Mouse (Mus musculus): ENCODE measurements around the gene Arhgef26.

The Arhgef26 gene

DNA sequence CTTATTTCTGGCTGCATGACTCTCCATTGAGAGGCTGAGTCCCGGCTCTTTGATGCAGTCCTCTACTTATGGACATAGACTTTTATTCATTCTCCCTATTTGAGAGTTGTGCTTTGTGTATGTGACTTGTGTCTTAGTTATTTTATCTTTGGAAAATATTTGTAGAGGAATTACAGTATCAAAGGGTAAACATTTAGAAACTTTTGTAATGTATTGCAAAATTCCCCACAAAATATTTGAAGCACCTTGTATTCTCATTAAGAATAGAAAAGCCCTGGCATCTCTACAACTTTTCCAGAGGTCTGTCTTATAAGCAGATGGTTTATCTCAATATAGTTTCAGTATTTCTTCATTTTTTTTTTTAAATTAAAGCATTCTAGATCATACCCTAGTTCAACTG lies 44.7 kb downstream of the Arhgef26 start:
- no peak for DNase-seq (ENCODE audit: low read depth, low spot score)

GRCm38 (mm10) chr3:62392636-62393035 lies 54.5 kb downstream of the Arhgef26 start:
- no peak for DNase-seq (ENCODE audit: low read depth, low spot score)

DNA sequence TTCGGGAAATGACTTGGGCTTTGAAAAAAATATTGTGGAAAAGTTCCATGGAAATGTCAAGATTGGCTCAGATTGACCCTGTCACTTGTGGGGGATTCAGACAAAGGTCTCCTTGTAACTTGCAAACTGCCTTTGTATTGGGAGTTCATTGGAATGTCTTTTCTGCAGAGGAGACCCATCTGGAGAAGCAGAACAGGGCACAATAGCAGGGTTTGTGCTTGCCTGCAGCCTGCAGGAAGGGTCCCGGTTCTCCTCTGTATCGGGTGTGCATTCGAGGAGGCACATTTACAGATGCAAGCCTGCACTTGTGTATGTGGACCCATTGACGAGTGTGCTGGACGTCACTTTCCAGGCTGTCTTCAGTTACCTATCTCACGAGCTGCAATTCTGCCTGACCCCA lies 56.1 kb downstream of the Arhgef26 start:
- no peak for DNase-seq (ENCODE audit: low read depth, low spot score)

GRCm38 (mm10) chr3:62395368-62395767 lies 57.2 kb downstream of the Arhgef26 start:
- DNase-seq (ENCODE audit: low read depth, low spot score): no peak

DNA sequence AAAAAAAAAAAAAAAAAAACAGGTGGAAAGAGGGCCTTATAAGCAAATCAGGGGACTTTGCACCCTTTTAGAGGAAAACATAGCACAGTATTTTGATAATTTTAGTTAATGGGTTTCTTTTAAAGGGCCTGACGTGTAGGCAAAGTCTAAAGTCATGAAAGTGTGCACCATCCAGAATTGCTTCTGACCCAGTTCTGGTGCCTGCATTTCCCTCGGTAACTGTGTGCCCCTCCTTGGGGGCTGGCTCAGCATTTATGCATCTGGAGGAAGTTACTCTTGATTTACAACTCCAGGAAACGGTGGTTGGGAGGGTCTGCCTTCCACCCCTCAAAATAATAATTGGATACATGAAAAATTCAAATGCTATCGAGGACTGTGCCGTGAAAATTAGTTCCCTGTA lies 58.0 kb downstream of the Arhgef26 start:
- no peak for DNase-seq (ENCODE audit: low read depth, low spot score)

DNA sequence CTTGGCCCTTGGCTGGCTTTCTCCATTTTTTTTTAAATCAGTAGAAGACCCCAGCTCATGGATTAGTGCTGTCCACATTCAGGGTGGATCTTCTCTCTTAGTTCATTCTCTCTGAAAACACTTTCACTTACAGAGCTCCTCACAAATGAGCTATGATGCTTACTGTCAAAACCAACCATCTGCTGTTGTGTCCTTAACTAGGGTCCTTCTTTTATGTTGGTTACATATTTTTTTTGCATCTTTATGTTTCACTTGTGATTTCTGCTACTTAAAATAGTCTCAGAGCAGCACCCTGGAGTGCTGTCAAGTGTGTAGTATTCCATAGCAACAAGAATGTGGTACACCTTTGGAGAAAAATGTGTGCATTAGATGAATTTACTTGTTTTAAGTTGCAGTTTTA lies 60.0 kb downstream of the Arhgef26 start:
- no peak for DNase-seq (ENCODE audit: low read depth, low spot score)

GRCm38 (mm10) chr3:62399826-62400746 lies 61.9 kb downstream of the Arhgef26 start:
- DNase-seq (ENCODE audit: low read depth, low spot score): no peak

DNA sequence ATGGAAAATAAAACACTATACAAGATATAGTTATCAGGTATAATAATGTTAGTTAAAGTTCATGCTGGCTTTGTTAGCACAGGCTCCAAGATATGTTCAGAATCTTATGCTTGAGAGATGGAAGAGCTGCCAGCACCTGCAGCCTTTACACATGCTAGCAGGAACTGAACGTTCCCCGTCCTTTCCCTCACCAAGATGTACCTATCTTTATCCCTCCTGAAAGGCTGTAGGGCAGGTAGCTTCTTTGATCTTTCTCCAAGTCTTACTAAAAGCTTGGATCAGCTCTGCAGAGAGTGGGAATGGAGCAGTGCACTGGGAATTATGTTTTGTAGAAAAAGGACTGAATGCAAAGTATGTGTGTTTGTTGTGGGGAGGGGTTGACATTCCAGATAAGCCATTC lies 64.3 kb downstream of the Arhgef26 start:
- DNase-seq (ENCODE audit: low read depth, low spot score): no peak

GRCm38 (mm10) chr3:62404477-62405246 lies 66.5 kb downstream of the Arhgef26 start:
- DNase-seq (ENCODE audit: low read depth, low spot score): no peak

GRCm38 (mm10) chr3:62409555-62410182 lies 71.5 kb downstream of the Arhgef26 start:
- DNase-seq (ENCODE audit: low read depth, low spot score): no peak

GRCm38 (mm10) chr3:62410491-62410890 lies 72.3 kb downstream of the Arhgef26 start:
- DNase-seq (ENCODE audit: low read depth, low spot score): no peak

DNA sequence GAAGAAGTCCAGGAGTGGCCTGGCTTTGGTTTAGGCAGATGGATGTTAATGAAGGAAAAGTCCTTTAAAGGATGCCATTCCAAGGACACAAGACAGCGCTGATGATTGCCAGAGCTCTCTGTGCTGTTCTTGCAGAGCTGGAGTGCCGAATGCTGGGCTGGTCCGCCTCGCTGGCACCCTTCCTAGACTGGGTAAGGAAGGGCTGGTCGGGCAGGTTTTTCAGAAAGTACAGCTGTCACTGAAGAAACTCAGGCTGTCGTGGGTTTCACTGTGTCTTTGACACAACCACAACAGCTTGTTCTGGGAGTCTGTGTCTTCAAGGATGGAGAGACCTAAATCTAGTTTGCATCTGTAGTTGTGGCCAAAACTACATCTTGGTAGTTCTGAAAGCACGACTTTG lies 74.6 kb downstream of the Arhgef26 start:
- no peak for DNase-seq (ENCODE audit: low read depth, low spot score)

GRCm38 (mm10) chr3:62414926-62415325 lies 76.8 kb downstream of the Arhgef26 start:
- no peak for DNase-seq (ENCODE audit: low read depth, low spot score)

DNA sequence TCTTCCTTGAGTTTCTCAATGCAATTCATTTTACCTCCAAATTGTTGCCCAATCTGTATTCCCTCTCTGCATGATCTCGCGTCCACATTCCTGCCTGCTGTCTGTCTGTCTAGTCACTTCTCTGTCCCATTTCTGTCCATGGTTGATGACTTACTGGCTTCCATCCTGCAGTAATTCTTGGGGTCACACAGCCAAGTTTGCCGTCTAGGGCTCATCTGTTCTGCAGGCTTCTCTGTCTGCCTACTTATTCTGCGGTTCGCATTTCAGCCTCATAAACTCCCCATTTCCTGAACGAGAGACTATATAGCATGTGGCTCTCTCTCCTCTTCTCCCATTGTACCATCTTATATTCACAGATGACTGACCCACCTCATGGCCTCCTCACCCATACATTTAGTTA lies 79.3 kb downstream of the Arhgef26 start:
- DNase-seq (ENCODE audit: low read depth, low spot score): no peak

DNA sequence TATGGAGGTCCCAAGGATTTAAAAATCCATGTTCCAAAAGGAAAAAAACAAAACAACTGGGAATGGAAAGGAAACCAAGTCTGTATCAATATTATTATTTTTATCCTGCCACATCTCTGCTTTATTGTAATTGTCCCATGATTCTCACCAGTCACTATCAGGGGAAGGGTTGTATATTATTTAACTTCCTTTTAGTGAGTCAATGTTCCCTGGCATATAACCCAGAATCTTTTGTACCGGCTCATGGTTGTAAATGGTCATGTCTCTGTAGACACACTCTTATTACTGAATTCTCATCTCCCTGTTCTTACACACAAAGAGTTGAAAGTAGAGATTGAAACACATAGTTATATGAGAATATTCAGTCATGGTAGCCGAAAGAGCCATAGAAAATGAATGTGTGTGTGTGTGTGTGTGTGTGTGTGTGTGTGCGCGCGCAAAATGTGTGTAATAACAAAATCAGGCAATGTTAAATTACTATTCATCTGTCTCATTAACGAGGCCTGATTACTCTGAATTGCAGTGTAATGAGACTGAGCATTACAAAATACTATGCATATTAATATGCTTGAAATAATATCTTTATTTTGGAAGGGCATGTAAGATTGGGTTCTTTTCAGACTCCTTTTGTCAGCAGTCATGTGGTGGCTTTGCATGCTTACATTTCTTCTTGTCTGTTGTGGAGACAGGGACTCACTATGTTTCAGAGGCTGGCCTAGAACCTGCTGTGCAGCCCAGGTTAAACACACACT lies 80.4 kb downstream of the Arhgef26 start:
- DNase-seq (ENCODE audit: low read depth, low spot score): no peak

DNA sequence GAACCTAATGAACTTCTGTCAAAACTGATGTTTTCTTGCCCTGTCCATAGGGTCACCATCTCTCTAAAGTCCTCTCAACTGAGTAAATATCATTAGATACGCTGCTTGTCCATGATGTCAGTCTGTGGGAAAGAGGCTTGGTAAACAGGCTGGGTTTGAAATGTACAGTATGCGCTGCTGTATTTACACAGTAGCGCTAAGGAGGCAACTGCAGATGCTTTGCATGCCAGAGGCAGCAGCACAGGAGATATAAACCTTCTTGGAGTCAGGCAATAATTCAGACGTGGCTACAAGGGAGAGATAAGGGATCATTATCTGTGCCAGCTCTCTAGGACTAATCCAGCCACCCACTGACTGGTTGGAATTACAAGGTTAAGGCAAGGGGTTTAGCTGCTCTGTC lies 95.5 kb downstream of the Arhgef26 start:
- no peak for DNase-seq (ENCODE audit: low read depth, low spot score)

DNA sequence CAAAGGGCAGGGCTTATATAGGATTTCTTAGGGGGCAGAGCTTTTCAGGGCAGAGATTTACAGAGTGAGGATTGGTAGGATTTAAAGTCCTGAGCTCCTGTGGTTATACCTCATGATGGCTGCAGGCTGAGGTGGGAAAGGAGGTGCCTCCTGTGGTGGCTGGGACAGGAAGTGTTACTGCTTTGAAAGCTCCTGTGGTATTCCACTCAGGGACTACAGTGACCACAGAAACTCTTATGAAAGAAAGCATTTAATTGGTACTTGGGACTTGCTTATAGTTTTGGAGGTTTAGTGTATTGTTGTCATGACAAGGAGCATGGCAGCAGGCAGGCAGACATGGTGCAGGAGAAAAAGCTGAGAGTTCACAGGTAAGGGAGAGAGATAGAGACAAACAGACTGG lies 97.8 kb downstream of the Arhgef26 start:
- DNase-seq (ENCODE audit: low read depth, low spot score): no peak

- no peak for DNase-seq (ENCODE audit: low read depth, low spot score)
Measured at GRCm38 (mm10) chr3:62440431-62440969, 102.4 kb downstream of the Arhgef26 start.

DNA sequence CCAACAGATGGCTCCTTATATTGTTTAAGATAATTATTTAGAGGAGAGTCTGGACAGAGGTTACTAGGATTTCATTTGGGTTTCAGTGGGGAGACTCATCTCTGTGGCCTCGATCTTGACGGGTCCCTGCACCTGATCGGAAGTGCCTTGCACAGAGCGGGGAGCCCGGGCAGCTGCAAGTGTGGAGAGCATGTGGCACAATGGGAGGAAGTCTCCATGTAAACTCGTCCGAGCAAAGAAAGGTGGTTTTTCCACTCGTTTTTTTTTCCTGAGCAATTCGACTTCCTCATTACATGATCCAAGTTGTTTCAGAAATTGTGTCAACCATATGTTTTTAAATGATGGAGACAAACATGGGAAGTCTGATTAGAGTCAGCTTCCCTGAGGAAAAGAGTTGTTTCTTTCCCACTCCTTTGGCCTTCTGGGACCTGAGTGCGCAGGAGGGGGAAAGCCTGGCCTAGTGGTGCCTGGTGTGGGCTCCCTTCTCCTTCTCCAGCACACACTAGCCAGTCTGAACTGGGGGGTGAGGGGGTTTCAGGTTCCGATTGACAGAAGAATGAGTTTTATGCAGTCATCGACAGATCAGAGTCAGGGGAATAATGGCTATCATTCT lies 105.5 kb downstream of the Arhgef26 start:
- DNase-seq (ENCODE audit: low read depth, low spot score): no peak

GRCm38 (mm10) chr3:62446271-62446670 lies 108.1 kb downstream of the Arhgef26 start:
- DNase-seq (ENCODE audit: low read depth, low spot score): no peak

GRCm38 (mm10) chr3:62447151-62447550 lies 109.0 kb downstream of the Arhgef26 start:
- DNase-seq (ENCODE audit: low read depth, low spot score): no peak

Data from retina, adult 2 months (tissue).